Mouse (Mus musculus) ES-Bruce4 (cell line): Measurements from ENCODE around the gene Eps15l1.

Experiments used
- CTCF ChIP-seq: IDR thresholded peaks from one replicate; pipeline ENCODE4 v1.8.1; 2011; ENCODE audit warnings: low read depth, low read length
- POLR2A ChIP-seq: IDR thresholded peaks from one replicate; pipeline ENCODE4 v1.8.1; 2011; ENCODE audit warnings: low read length; ENCODE audit not compliant: insufficient read depth

DNA sequence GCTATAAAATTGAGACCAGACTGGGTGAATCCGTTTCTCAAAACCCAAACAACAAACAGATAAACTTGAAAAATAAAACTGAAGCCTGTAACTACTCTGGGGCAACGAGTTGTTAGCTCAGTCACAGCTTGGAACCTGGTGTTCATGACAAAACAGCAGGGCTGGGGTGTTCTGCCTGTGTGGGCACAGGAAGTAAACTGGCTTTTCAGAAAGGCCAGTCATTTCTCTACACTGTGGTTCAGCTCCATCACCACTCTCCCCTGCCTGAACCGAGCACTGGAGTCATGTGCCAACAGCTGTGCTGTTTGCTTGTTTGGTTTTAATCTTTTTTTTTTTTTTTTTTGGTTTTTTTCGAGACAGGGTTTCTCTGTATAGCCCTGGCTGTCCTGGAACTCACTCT is 77.5 kb downstream of the Eps15l1 start:
- TF ChIP-seq POLR2A, result no peak
- TF ChIP-seq CTCF, result no peak
